18 mouse cellular contexts compared by ENCODE assay signal in the genomic region with DNA sequence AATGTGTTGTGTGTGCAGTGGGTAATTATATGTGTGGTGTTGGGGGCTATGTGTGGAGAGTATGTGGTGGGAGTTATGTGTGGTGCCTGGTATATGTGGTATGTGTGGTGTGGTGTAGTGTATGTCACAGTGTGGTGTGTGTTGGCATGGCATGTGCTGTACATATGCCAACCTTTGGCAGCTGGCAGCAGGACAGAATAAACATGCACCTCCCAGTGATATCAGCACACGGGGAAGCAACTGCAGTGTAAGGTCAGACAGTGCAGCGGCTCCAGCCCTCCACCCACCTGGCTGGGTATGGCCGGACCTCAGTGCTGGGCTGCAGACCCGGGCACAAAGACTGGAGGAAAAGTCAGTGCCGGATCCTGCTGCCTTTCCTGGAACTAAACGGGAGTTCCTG. TPM values are rescaled to one million over a fixed set of nuclear protein-coding genes. Genes with fewer than 3 reads are reported as not detected.
DNase-seq lines count a peak whose midpoint lies in the region; ATAC-seq and TF ChIP-seq lines count a peak whose summit lies in the region.
"Had no signal": no experiment of that assay in that cellular context is flagged by ENCODE, and none has a peak within 500 bp of the region (broad histone marks: within the 10 kb centered on the region; RNA-seq: fewer than 3 reads in every experiment).

No protein-coding gene starts in this region.

- no peaks in the 10 kb centered on the region for H3K9me3 ChIP-seq in forebrain, postnatal 0 days (ENCODE audit: low read length)
- H3K9me3 ChIP-seq in forebrain, embryonic 13.5 days (replicated peaks): no peaks in the 10 kb centered on the region
- no peaks in the 10 kb centered on the region for H3K9me3 ChIP-seq in liver, embryonic 16.5 days (replicated peaks; ENCODE audit: control insufficient read depth, low read length)
- H3K9me3 ChIP-seq: intestine, embryonic 15.5 days; kidney, embryonic 15.5 days; lung, embryonic 15.5 days; megakaryocyte, embryonic 14.5 days had no signal

- intact Hi-C loops in left cerebral cortex, postnatal 4 days (cut with DNase I): no loop called here

- no peak overlapping the region for H3K4me3 ChIP-seq in forebrain, postnatal 0 days (ENCODE audit: low read depth, low read length)
- H3K4me3 ChIP-seq in forebrain, embryonic 13.5 days: no peak overlapping the region
- no peak overlapping the region for H3K4me3 ChIP-seq in liver, embryonic 16.5 days (ENCODE audit: low read depth, low read length)
- H3K4me3 ChIP-seq: erythroblast, embryonic 14.5 days; intestine, embryonic 15.5 days; kidney, embryonic 15.5 days; lung, embryonic 15.5 days; megakaryocyte, embryonic 14.5 days had no signal

- no peak overlapping the region for H3K27ac ChIP-seq in forebrain, postnatal 0 days (ENCODE audit: low read depth, low read length)
- no peak overlapping the region for H3K27ac ChIP-seq in forebrain, embryonic 13.5 days
- H3K27ac ChIP-seq in liver, embryonic 16.5 days (ENCODE audit: low read length): no peak overlapping the region
- H3K27ac ChIP-seq: intestine, embryonic 15.5 days; kidney, embryonic 15.5 days; lung, embryonic 15.5 days had no signal

- no peak for TF ChIP-seq CTCF in forebrain, postnatal 0 days (IDR thresholded peaks at IDR 0.05; ENCODE audit: low read depth)

- H3K4me1 ChIP-seq in forebrain, postnatal 0 days (ENCODE audit: insufficient read depth): no peaks in the 10 kb centered on the region
- no peaks in the 10 kb centered on the region for H3K4me1 ChIP-seq in forebrain, embryonic 13.5 days
- peaks cover 18% of the 10 kb centered on the region for H3K4me1 ChIP-seq in liver, embryonic 16.5 days (ENCODE audit: control insufficient read depth, low read depth, low read length)
- H3K4me1 ChIP-seq: intestine, embryonic 15.5 days; kidney, embryonic 15.5 days; lung, embryonic 15.5 days had no signal

- H3K27me3 ChIP-seq in forebrain, postnatal 0 days (ENCODE audit: insufficient read depth, low read length): no peaks in the 10 kb centered on the region
- no peaks in the 10 kb centered on the region for H3K27me3 ChIP-seq in forebrain, embryonic 13.5 days
- no peaks in the 10 kb centered on the region for H3K27me3 ChIP-seq in liver, embryonic 16.5 days (ENCODE audit: control insufficient read depth, insufficient read depth, low read depth, low read length)
- H3K27me3 ChIP-seq: CH12.LX; intestine, embryonic 15.5 days; kidney, embryonic 15.5 days; lung, embryonic 15.5 days; megakaryocyte, embryonic 14.5 days had no signal

- H3K9ac ChIP-seq in forebrain, postnatal 0 days: no peak overlapping the region
- H3K9ac ChIP-seq in forebrain, embryonic 13.5 days: no peak overlapping the region
- no peak overlapping the region for H3K9ac ChIP-seq in liver, embryonic 16.5 days (ENCODE audit: low read depth, low read length)
- H3K9ac ChIP-seq: intestine, embryonic 15.5 days; kidney, embryonic 15.5 days; lung, embryonic 15.5 days had no signal

- ATAC-seq in forebrain, postnatal 0 days: peak; percentile 34
- no peak for ATAC-seq in forebrain, embryonic 13.5 days
- ATAC-seq in common myeloid progenitor, adult 5-6 weeks (replicated peaks; ENCODE audit: low read depth, poor library complexity, severe bottlenecking): 0 out of 2 replicates have a peak, but pooled peaks have one; percentile 12
- ATAC-seq in liver, embryonic 16.5 days (ENCODE audit: low read depth): peak; percentile 55
- ATAC-seq: intestine, embryonic 15.5 days had no signal

- no peak overlapping the region for H3K4me2 ChIP-seq in forebrain, postnatal 0 days (ENCODE audit: low read depth)
- no peak overlapping the region for H3K4me2 ChIP-seq in forebrain, embryonic 13.5 days
- H3K4me2 ChIP-seq in liver, embryonic 16.5 days (ENCODE audit: low read depth, low read length): no peak overlapping the region
- H3K4me2 ChIP-seq: intestine, embryonic 15.5 days; kidney, embryonic 15.5 days; lung, embryonic 15.5 days had no signal

- H3K36me3 ChIP-seq in forebrain, postnatal 0 days (ENCODE audit: insufficient read depth): peaks cover 37% of the 10 kb centered on the region
- H3K36me3 ChIP-seq in forebrain, embryonic 13.5 days (ENCODE audit: poor library complexity, severe bottlenecking): peaks cover 12% of the 10 kb centered on the region
- H3K36me3 ChIP-seq in liver, embryonic 16.5 days (ENCODE audit: control insufficient read depth, insufficient read depth): no peaks in the 10 kb centered on the region
- H3K36me3 ChIP-seq: intestine, embryonic 15.5 days; lung, embryonic 15.5 days had no signal

- 77% methylated on average over 6 of the region's 6 CpGs for WGBS in forebrain, postnatal 0 days
- 86% methylated on average over 6 of the region's 6 CpGs for WGBS in forebrain, embryonic 13.5 days
- 65% methylated on average over 6 of the region's 6 CpGs for WGBS in liver, embryonic 16.5 days (ENCODE audit: insufficient replicate concordance)

- DNase-seq in forebrain, postnatal 0 days: no peak
- peak; percentile 17 for DNase-seq in heart, postnatal 4 days
- no peak for DNase-seq in heart, adult 9 months (ENCODE audit: low spot score in 2 of 2)
- DNase-seq in testis, postnatal 10 days (ENCODE audit: low spot score): no peak
- no peak for DNase-seq in left cerebral cortex, postnatal 4 days
- DNase-seq: adrenal gland, postnatal 25 days; cerebellum, adult 8-10 months; gastrocnemius, postnatal 25 days; thymus, postnatal 36 days had no signal

RNA-seq across cellular contexts. Expression of a gene that starts 46.0 kb away (rescaled TPM):
- 18.1 and 18.7 TPM in 2 replicates for total RNA-seq in forebrain, postnatal 0 days (2014; rRNA removed)
- polyA plus RNA-seq in forebrain, postnatal 0 days (2015; fragmentation: Nextera tagmentation; extraction: Ambion mirVana): 20.2 and 21.8 TPM in 2 replicates
- 36.1 and 38.0 TPM in 2 replicates for polyA plus RNA-seq in forebrain, embryonic 13.5 days (2015; fragmentation: Nextera tagmentation; extraction: Ambion mirVana)
- total RNA-seq in heart, postnatal 4 days (2021): 10 to 100 TPM; 22.3 to 23.0 TPM
- 27.0 and 29.1 TPM in 2 replicates for total RNA-seq in common myeloid progenitor, adult 5-6 weeks (2017)
- 11.6 and 13.6 TPM in 2 replicates for polyA plus RNA-seq in liver, embryonic 16.5 days (2015; fragmentation: Nextera tagmentation; extraction: Ambion mirVana)
- 10 to 100 TPM; 20.5 to 23.1 TPM for total RNA-seq in left cerebral cortex, postnatal 4 days (2021)

RNA-seq across cellular contexts. Expression of a gene that starts 52.4 kb away (rescaled TPM):
- 29.1 and 35.7 TPM in 2 replicates for total RNA-seq in forebrain, postnatal 0 days (2014; rRNA removed)
- polyA plus RNA-seq in forebrain, postnatal 0 days (2015; fragmentation: Nextera tagmentation; extraction: Ambion mirVana): 35.8 and 45.3 TPM in 2 replicates
- 290 and 335 TPM in 2 replicates for polyA plus RNA-seq in forebrain, embryonic 13.5 days (2015; fragmentation: Nextera tagmentation; extraction: Ambion mirVana)
- 10 to 100 TPM; 76.8 to 86.6 TPM for total RNA-seq in heart, postnatal 4 days (2021)
- total RNA-seq in common myeloid progenitor, adult 5-6 weeks (2017): 260 and 278 TPM in 2 replicates
- polyA plus RNA-seq in liver, embryonic 16.5 days (2015; fragmentation: Nextera tagmentation; extraction: Ambion mirVana): 330 and 390 TPM in 2 replicates
- total RNA-seq in left cerebral cortex, postnatal 4 days (2021): 1 to 10 TPM; 7.7 to 9.4 TPM
